Mouse (Mus musculus): ENCODE data around the gene Snupn.

Snupn gene

DNA sequence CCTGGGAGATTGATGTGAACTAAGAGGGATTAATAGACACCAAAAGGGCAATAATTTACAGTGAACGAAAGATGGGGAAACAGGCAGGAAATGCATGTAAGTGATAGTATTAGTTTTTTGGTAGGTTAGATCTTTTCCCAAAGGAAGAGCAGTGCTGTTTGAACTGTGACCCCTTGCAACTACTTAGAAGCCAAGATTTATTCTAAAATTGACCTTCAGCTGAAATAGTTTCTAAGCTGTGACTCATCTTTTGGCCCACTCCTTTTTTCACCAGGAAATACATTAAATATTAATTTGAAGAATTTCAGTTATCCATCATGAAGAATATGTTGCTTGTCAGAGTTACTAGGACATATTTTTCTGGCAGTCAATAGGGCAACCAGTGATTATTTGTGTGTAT, 63.1 kb downstream of the Snupn start:
- no peak for DNase-seq

DNA sequence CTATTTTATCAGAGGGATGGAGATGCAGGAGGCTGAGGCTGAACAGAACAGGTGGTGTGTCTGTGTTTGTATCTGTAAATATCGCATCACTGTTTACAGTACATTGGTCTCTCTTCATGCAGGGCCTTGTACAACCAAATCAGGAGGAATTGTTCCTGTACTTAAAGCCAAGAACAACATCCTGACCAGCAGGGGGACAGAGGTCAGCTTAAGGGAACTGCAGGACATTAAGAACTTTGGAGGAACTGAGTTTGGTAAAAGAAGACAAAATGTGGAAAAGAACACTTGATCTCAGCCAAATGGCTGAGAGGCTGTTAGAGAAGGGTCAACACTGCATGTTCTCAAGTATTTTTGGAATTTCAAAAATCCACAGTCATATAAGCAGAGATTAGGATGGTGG, 64.1 kb downstream of the Snupn start:
- no peak for DNase-seq

DNA sequence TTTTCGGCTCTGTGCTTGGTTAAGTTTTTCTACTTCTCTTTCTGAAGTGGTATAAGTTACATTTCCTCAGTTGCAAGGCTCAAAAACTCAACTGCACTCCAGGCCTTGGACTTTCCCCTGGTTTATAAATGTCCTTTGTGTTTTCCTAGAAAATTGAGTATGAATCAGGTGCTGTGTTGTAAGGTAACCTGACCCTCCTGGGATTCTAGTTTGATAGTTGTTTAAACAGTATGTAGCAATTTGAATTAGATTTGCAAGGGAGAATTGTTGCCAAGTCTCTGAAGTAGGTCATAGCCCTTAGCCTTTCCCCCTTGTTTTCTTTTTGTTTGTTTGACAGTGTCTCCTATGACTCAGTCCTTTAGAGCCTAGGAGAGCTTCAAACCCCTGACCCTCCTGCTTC, 67.0 kb downstream of the Snupn start:
- no peak for DNase-seq

DNA sequence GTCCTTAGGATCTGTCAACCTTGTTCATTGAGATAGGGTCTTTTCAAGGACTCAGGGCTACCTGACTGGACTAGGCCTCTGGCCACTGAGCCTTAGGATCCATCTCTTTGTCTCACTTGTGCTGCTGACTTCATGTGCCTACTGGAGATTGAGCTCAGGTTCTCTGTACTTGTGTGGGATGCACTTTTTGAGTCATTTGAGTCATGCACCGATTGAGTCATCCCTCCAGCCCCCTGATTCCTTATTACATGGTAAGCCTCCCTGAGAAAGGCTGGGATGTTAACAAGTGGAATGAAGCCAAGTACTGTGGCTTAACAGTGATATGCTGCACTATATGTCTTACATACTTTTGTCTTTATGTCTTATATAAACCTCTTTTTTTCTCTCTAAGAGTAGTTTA, 81.1 kb downstream of the Snupn start:
- no peak for DNase-seq

Measured in right cerebral cortex, postnatal 4 days (tissue).